Mouse (Mus musculus) frontal cortex, postnatal 25 days (tissue): Measurements from ENCODE around the gene Kdm4b.

Experiments
- DNase-seq, 2 experiments: peaks; one replicate each; pipeline ENCODE4 v3.0.0; 2022; ENCODE audit warnings: low spot score in 2 of 2

Kdm4b gene

GRCm38 (mm10) chr17:56345364-56345763 lies 19.5 kb downstream of the Kdm4b start:
- DNase-seq, result no peak

- no peak for DNase-seq
Measured at GRCm38 (mm10) chr17:56348128-56348527, 22.3 kb downstream of the Kdm4b start.

DNA sequence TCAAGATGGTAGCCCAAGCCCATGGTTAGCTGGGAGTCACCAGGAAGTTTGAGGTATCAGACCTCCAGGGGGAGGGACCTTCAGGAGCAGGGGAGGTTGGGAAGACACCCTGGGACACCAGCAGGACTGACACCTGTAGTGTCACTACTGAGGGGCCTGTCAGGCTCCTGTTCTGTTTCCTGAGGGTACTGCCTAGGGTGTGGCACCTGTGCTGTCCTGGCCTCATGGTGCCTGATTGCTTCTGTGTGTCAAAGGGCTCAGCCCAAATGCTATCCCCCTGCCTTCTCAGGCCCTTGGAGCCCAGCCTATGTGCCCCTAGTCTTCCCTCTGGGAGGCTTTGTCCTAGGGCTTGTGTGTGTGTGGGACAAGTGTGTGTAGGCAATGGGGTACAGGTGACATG lies 22.7 kb downstream of the Kdm4b start:
- DNase-seq, result no peak

GRCm38 (mm10) chr17:56350694-56351093 lies 24.8 kb downstream of the Kdm4b start:
- peak; percentile 70 to 73 for DNase-seq

DNA sequence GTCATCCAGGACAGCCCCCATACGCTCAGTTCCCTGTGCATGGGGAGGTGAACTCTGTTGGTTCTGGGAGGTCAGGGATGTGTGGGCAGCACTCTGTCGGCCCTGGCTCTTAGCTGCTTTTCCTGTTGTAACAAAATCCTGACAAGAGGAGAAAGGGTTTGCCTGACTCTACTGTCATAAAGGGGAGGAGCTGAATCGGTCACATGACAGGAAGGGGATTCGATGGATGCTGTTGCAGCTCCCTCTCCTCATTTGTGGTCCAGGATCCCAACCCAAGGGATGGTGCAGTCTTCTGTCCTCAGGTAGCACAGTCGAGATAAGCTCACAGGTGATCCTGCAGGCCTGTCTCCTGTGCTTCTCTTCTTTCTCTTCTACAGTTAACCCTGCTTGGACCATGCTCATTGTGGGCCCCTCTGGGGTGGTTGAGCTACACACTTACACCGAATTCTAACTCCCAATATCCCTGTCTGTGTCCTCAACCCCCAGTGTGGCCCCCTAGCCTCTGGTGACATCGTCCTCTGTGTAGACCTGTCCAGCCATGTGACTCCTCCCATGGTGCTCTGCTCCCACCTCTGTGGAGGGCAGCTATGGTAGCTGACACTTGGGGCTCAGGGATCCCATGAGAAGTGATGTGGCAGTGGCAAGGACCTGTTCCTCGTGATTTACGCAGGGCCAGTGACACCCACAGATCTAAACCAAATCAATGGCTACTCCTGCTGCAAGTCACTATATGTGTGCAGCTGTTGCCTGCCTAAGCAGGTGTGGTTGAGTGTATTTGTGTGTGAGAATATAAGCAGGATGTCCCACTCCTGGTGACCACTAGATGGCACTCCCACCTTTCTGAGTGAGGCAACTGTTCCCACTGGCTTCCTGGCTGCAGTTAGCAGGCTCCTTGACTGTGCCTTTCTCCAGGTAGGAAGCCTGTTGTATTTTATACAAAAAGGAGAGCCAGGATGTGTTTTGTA lies 31.3 kb downstream of the Kdm4b start:
- peak; percentile 53 to 64 for DNase-seq

GRCm38 (mm10) chr17:56359183-56359725 lies 33.4 kb downstream of the Kdm4b start:
- no peak for DNase-seq

DNA sequence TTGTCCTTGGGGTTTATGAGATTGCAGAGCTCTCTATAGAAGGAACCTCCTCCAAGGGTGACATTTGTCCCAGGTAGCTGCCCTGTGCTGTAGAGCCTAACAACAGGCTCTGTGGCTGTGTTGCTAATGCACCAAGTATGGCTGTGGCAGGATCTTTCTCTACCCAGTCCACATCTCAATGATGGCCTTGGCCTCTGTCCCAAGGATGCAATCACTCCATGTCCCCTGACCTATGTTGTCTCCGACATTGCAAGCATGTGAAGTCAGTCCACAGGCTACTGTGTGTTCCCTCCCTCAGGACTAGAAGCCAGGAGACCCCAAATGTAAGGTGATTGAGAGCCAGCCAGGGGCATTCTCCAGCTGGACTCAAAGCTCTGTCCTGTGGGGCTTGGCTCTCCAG lies 34.0 kb downstream of the Kdm4b start:
- no peak for DNase-seq

DNA sequence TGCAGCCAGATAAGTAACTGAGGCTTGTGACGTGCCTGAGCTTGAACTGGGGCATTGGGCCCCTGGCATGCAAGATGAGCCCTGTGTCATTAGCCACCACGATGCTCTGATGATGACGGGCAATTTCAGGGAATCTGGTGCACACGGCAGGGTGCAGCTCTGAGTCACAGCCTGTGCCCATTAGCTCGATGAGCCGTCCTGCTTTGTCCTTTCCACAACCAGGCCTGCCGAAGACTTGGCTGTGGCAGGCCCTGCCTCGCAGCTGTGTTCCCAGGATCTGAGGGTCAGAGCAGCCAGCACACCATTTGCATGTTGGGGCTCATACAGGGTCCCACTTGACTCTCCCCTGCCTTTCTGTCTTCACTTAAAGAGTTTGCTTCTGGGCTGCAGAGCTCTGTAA lies 34.6 kb downstream of the Kdm4b start:
- no peak for DNase-seq

DNA sequence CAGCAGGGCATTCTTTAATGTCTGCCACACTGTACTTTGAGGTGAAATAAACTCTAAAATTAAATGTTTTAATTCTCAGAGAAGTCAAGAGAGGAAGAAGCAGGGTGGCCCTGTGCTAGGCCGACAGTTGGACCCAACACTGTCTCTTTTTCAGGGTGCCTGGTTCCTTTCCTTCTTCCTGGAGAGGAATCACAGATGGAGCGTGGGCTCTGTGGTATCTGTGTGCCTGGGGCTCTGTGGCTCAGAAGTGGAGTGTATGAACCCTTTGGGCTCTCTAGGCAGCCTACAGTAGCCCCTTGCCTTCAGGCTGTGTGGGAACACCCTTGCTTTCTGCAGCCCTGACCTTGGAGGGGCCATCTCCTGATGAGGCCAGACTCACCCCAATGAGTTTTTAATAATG lies 35.7 kb downstream of the Kdm4b start:
- no peak for DNase-seq

GRCm38 (mm10) chr17:56365791-56366673 lies 40.2 kb downstream of the Kdm4b start:
- no peak for DNase-seq

DNA sequence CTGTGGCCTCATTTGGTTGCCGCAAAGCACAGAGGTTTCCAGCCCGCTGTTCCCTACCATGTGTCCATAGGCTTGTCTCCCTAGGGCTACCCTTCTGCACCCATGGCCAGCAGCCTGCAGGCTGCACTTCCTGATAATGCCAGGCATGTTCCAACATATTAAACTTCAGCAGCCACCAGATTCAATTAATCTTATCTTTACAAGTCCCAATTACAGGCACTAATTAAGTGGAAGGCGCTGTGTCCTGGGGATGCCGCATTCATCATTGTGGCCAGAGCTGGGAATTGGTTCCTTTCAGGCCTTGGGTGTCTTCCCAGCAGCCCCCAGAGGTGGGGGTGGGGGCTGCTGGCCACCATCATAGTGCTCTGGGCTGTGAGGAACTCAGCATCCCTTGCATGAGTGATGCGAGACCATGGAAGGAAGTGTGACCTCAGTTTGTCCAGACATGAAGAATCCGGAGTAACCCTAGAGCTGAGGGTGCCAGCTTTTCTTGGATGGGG lies 42.5 kb downstream of the Kdm4b start:
- no peak for DNase-seq

- DNase-seq, result no peak
Measured at GRCm38 (mm10) chr17:56370090-56370489, 44.2 kb downstream of the Kdm4b start.

DNA sequence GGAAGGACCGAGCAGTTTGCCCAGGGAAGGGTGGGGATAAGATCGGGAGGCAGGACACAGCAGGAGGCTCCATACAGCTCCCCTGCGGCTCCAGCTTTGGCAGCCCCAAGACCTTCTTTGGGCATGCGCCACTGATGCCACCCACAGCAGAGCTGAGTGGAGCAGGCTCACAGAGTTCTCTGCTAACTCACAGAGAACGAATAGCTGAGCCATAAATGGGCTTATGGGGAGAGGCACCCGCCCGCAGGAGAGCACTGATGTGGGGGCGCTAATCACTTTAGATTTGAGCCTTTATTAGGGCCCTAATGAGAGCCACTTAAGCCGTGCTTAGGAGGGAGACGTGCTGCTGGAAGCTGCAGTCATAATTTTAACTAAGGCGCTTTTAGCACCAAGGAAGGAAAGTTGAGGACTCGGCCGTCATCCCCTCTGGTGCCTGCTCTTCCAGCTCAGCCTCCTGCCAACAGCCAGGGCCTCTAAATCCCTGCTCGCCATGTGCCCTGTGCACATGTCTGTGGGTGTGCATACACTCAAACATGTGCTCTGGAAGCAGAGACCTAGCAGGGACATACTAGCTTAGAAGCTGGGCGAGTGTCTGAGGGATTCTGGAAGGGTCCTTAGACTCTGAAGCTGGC lies 45.3 kb downstream of the Kdm4b start:
- peak; percentile 46 to 59 for DNase-seq

DNA sequence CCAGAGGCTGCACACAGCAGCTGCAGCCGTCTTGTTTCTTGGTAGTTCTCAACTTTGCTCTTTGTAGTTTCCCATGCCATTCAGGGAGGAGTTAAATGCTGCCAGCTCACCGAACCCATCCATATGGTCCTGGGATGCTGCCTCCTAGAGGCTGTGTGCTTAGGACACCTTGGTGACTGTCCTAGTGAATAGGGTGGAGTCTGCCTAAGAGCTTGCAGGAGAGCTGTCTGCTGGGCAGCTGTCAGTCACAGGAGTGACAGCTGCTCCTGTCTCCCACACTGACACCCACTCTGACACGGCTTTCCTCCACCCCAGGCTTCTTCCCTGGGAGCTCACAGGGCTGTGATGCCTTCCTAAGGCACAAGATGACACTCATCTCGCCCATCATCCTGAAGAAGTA lies 46.2 kb downstream of the Kdm4b start:
- DNase-seq, result no peak

- no peak for DNase-seq
Measured at GRCm38 (mm10) chr17:56373136-56374034, 47.5 kb downstream of the Kdm4b start.

DNA sequence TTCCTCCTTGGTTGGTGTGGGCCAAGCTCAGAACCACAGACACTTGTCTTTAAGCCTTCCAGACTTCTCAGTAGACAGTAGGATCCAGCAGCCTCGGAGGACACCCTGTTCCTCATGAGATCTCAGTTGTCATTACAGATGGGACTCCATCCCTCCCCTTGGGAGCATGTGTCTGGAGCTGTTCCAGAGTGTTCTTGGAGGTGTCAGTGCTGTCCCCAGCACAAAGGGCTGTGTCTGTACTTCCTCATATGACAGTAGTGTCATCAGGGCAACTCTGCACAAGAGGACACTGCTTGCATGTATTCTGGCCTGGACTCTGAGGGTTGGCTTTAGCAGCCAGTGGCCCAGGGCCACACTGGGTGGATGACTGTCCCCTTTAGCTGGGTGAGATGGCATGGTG lies 49.0 kb downstream of the Kdm4b start:
- no peak for DNase-seq

DNA sequence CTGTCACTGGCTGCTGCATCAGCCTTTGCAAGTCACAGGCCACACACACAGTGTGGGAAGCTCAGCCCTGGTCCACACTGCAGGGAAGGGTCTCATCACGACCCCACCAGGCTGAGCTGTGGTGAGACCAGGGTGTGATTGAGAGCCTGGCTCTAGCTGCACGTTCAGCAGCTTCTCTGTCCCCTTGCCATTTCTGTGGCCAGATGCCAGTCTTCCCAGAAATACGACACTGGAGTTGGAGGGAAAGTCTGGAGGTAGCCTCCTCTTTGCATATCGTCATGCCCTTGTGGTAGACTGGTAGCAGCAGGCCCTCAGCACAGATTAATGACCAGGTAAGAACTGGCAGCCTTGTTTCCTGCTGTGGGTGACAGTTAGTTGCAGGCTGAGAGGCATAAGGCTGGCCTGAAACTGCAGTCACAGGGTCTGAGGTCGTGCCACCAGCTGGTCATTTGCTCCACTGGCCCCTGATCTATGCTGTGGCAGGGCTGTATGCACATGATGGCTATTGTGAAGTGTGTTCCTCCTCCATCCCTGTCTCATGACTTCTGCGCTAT lies 53.5 kb downstream of the Kdm4b start:
- no peak for DNase-seq

GRCm38 (mm10) chr17:56380286-56380685 lies 54.4 kb downstream of the Kdm4b start:
- no peak for DNase-seq

GRCm38 (mm10) chr17:56381183-56381582 lies 55.3 kb downstream of the Kdm4b start:
- no peak for DNase-seq

GRCm38 (mm10) chr17:56382997-56383396 lies 57.1 kb downstream of the Kdm4b start:
- no peak for DNase-seq
